Comparison of ENCODE assay signal across 8 mouse cellular contexts in the genomic region with DNA sequence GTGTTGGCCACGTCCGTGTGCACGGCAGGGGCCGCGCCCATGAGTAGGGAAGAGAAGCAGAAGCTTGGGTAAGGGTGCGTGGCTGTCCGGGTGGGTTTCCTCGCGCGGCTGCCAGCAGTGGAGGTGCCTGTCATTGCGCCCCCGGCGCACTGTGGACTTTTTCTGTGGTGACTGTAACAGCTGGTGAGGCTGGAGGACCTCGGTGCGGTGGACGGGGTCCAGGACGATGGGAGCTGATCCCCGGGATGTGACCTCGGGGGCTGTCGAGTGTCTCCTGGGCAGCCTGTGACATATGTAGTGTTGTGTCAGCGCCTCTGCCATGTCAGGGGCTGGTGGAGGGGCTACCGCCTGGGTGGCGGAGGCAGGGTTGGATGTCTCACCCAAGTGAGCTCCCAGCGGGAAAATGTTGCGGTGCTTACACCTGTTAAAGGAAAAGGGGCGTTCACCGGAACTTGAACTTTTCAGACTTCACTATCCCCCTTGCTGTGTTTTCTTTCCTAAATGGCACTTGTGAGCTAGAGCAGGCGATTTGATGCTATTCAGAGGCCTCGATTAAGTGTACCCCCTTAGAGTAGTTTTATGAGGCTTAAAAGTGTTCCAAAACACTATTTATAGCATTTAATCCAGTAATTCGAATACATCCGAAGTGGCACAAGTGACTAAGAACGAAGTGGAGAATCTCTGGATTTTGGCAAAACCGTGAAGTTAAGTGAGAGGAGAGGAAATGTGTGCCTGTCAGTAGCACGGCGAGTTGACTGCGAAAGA. TPM values are rescaled to one million over a fixed set of nuclear protein-coding genes. Genes with fewer than 3 reads are reported as not detected.
A peak's percentile ranks its signal among the peaks of the same experiment; 100 is the strongest.
DNase-seq lines count a peak whose midpoint lies in the region; ATAC-seq and TF ChIP-seq lines count a peak whose summit lies in the region.

No protein-coding gene starts in this region.

- H3K4me3 ChIP-seq in kidney, embryonic 14.5 days (ENCODE audit: low read length) = peak overlapping the region; percentile 88
- peak overlapping the region; percentile 93 to 98 for H3K4me3 ChIP-seq in ES-E14 (ENCODE audit: insufficient read depth in 1 of 2, low read depth in 1 of 2, low read length in 2 of 2, poor library complexity in 1 of 2, severe bottlenecking in 1 of 2)
- peak overlapping the region; percentile 91 for H3K4me3 ChIP-seq in hindbrain, embryonic 10.5 days

- H3K9ac ChIP-seq in kidney, embryonic 14.5 days (ENCODE audit: low read depth, low read length) = peak overlapping the region; percentile 79
- H3K9ac ChIP-seq in ES-E14 (ENCODE audit: insufficient read depth, low read depth, low read length, poor library complexity, severe bottlenecking) = peak overlapping the region; percentile 87

- DNase-seq in kidney, postnatal 14 days = no peak
- no peak for DNase-seq in ES-E14 (ENCODE audit: low read depth, low spot score)
- peak; percentile 75 for DNase-seq in cerebellum, adult 9-10 months
- DNase-seq in hindbrain, embryonic 10.5 days (ENCODE audit: low spot score) = no peak
- peak; percentile 12 for DNase-seq in lung, postnatal 36 days
- DNase-seq in natural killer cell, adult 2 months (ENCODE audit: low spot score in 2 of 2) = no peak
- DNase-seq in yolk sac, embryonic 10.5 days (ENCODE audit: low spot score) = no peak

- no peak; the same call in 1 of the 2 replicates for ATAC-seq in kidney, embryonic 14.5 days (ENCODE audit: low FRiP score, low TSS enrichment)

- 6% methylated on average over 33 of the region's 36 CpGs for WGBS in kidney, embryonic 14.5 days
- 8% methylated on average over 36 of the region's 36 CpGs for WGBS in hindbrain, embryonic 10.5 days

- H3K27ac ChIP-seq in kidney, embryonic 14.5 days (ENCODE audit: low read depth, low read length) = peak overlapping the region; percentile 73
- H3K27ac ChIP-seq in ES-E14 (ENCODE audit: insufficient read depth, low read depth, low read length, poor library complexity, severe bottlenecking) = no peak overlapping the region
- H3K27ac ChIP-seq in hindbrain, embryonic 10.5 days = peak overlapping the region; percentile 88

- H3K4me2 ChIP-seq in kidney, embryonic 14.5 days (replicated peaks; ENCODE audit: low read depth, low read length) = peak overlapping the region; percentile 83

- H3K36me3 ChIP-seq in kidney, embryonic 14.5 days (ENCODE audit: control insufficient read depth, insufficient read depth, low read length) = peaks cover 4% of the 10 kb centered on the region; the same call in 1 of the 2 replicates
- H3K36me3 ChIP-seq in ES-E14 (ENCODE audit: control insufficient read depth, insufficient read depth, low read length, poor library complexity, severe bottlenecking) = no peaks in the 10 kb centered on the region
- peaks cover 4% of the 10 kb centered on the region; the same call in 1 of the 2 replicates for H3K36me3 ChIP-seq in hindbrain, embryonic 10.5 days

- H3K27me3 ChIP-seq in kidney, embryonic 14.5 days (ENCODE audit: control insufficient read depth, insufficient read depth, low read length) = no peaks in the 10 kb centered on the region
- no peaks in the 10 kb centered on the region for H3K27me3 ChIP-seq in hindbrain, embryonic 10.5 days (ENCODE audit: insufficient read depth, poor library complexity, severe bottlenecking)

- in situ Hi-C loops in ES-E14 (cut with MboI; ENCODE audit: low sequenced_read_pairs in 2 of 2, unreplicated experiment in 2 of 2) = no loop called here

- peaks cover 9% of the 10 kb centered on the region; the same call in 1 of the 2 replicates for H3K4me1 ChIP-seq in kidney, embryonic 14.5 days (ENCODE audit: control insufficient read depth, insufficient read depth, low read length)
- 0 out of 4 replicates have a peak, but pooled peaks cover 0 to 3% of the 10 kb centered on the region in 2 experiments for H3K4me1 ChIP-seq in ES-E14 (ENCODE audit: control insufficient read depth in 2 of 2, insufficient read depth in 2 of 2, low read length in 2 of 2, poor library complexity in 1 of 2)
- H3K4me1 ChIP-seq in hindbrain, embryonic 10.5 days (replicated peaks) = peaks cover 32% of the 10 kb centered on the region

- H3K9me3 ChIP-seq in kidney, embryonic 14.5 days (ENCODE audit: control insufficient read depth, low read length) = no peaks in the 10 kb centered on the region
- H3K9me3 ChIP-seq in ES-E14 (ENCODE audit: control insufficient read depth, insufficient read depth, low read depth, low read length) = no peaks in the 10 kb centered on the region
- no peaks in the 10 kb centered on the region for H3K9me3 ChIP-seq in hindbrain, embryonic 10.5 days

TF ChIP-seq in ES-E14, 5 proteins besides CTCF, POLR2A, EP300 and RAD21:
- TF ChIP-seq HCFC1 (IDR thresholded peaks at IDR 0.05; ENCODE audit: borderline replicate concordance, insufficient read depth, low read length) (no peak), MAFK (IDR thresholded peaks at IDR 0.05; ENCODE audit: insufficient read depth, low read depth, low read length) (no peak), ZNF384 (IDR thresholded peaks at IDR 0.05; ENCODE audit: low read depth, low read length) (no peak), ZC3H11A (IDR thresholded peaks at IDR 0.05; ENCODE audit: borderline replicate concordance, low read depth, low read length) (no peak), CHD2 (IDR thresholded peaks at IDR 0.05; ENCODE audit: low read depth, low read length) (no peak)
TF ChIP-seq in ES-E14: peak in this region for 0.

RNA-seq across cellular contexts. Expression of gene Edem3, which starts 0.7 kb away (rescaled TPM):
- polyA plus RNA-seq in kidney, embryonic 14.5 days (2014; fragmentation: Nextera tagmentation; extraction: Ambion mirVana) = 9.1 and 21.7 TPM in 2 replicates
- 43.4 and 45.5 TPM in 2 replicates for total RNA-seq in ES-E14 (2012; rRNA removed)
- 12.9 and 17.3 TPM in 2 replicates for polyA plus RNA-seq in hindbrain, embryonic 10.5 days (2016; fragmentation: Nextera tagmentation; extraction: Ambion mirVana)

Comparison
In these comparisons a context has a peak if more than half of its experiments do, and no peak if none do; other contexts are left out.
1. DNase-seq: peak in cerebellum, adult 9-10 months (single experiment) and lung, postnatal 36 days (single experiment); none in kidney, postnatal 14 days (single experiment), ES-E14 (single experiment), hindbrain, embryonic 10.5 days (single experiment), natural killer cell, adult 2 months (0 of 2) and yolk sac, embryonic 10.5 days (single experiment).
2. Peak in every context shown above with its lines, with median percentiles within 50 percentile points of each other: H3K4me3 ChIP-seq.